Mouse (Mus musculus) lung, embryonic 16.5 days (tissue): ENCODE measurements at regions not wholly inside any gene's neighbourhood (a gene's known extent, or its start where the extent isn't known, plus 50 kb on each side); places are given as distances from the start of the nearest gene placed in this dataset.

Source experiments
- ATAC-seq: fragments of 200-750 bp; cut with Nextera tagmentation; 2 replicates; pipeline ENCODE4 v1.8.0; 2017; ENCODE audit warnings: low read depth, mild to moderate bottlenecking, moderate library complexity
- H3K27ac ChIP-seq: fragments of 300-500 bp; sonication (generic); 2 replicates; pipeline ENCODE4 v1.5.1; 2014; ENCODE audit warnings: mild to moderate bottlenecking, control low read depth, low read length
- H3K27me3 ChIP-seq: fragments of 300-500 bp; sonication (generic); 2 replicates; pipeline ENCODE4 v1.6.1; 2014; ENCODE audit warnings: low read depth, low read length, mixed read lengths; ENCODE audit not compliant: control insufficient read depth, insufficient read depth
- H3K36me3 ChIP-seq: fragments of 300-500 bp; sonication (generic); 2 replicates; pipeline ENCODE4 v1.6.1; 2014; ENCODE audit warnings: low read length; ENCODE audit not compliant: control insufficient read depth, insufficient read depth
- H3K4me1 ChIP-seq: fragments of 300-500 bp; sonication (generic); replicated peaks from 2 replicates; pipeline ENCODE4 v1.6.1; 2014; ENCODE audit warnings: low read length, mixed read lengths; ENCODE audit not compliant: control insufficient read depth, insufficient read depth
- H3K4me2 ChIP-seq: fragments of 300-500 bp; sonication (generic); 2 replicates; pipeline ENCODE4 v1.6.1; 2014; ENCODE audit warnings: low read depth, low read length, control low read depth
- H3K4me3 ChIP-seq: fragments of 300-500 bp; sonication (generic); 2 replicates; pipeline ENCODE4 v1.5.1; 2014; ENCODE audit warnings: mild to moderate bottlenecking, low read length, control low read depth
- H3K9ac ChIP-seq: fragments of 300-500 bp; sonication (generic); 2 replicates; pipeline ENCODE4 v1.6.1; 2014; ENCODE audit warnings: low read length, control low read depth
- H3K9me3 ChIP-seq: fragments of 300-500 bp; sonication (generic); 2 replicates; pipeline ENCODE4 v1.6.1; 2016; ENCODE audit warnings: low read length; ENCODE audit not compliant: control insufficient read depth
- WGBS: fragments of 180-500 bp; shearing (Covaris S2); extraction: QIAGEN DNeasy Blood & Tissue Kit; methylation state at CpG from one replicate; pipeline ENCODE4 v1.1.7; 2014; 5-methylcytosine and 5-hydroxymethylcytosine counted together

- WGBS: 86% methylated on average over 2 of the region's 2 CpGs
- H3K27me3 ChIP-seq: no peaks in the 10 kb centered on the region
- H3K4me2 ChIP-seq: no peak overlapping the region
- no peak overlapping the region for H3K4me3 ChIP-seq
- no peaks in the 10 kb centered on the region for H3K36me3 ChIP-seq
- no peak overlapping the region for H3K9ac ChIP-seq
- no peak overlapping the region for H3K27ac ChIP-seq
- ATAC-seq: no peak
- H3K9me3 ChIP-seq: no peaks in the 10 kb centered on the region
- no peaks in the 10 kb centered on the region for H3K4me1 ChIP-seq
Observed at GRCm38 (mm10) chr16:55168433-55168832, 129.4 kb downstream of the Zpld1 start.

DNA sequence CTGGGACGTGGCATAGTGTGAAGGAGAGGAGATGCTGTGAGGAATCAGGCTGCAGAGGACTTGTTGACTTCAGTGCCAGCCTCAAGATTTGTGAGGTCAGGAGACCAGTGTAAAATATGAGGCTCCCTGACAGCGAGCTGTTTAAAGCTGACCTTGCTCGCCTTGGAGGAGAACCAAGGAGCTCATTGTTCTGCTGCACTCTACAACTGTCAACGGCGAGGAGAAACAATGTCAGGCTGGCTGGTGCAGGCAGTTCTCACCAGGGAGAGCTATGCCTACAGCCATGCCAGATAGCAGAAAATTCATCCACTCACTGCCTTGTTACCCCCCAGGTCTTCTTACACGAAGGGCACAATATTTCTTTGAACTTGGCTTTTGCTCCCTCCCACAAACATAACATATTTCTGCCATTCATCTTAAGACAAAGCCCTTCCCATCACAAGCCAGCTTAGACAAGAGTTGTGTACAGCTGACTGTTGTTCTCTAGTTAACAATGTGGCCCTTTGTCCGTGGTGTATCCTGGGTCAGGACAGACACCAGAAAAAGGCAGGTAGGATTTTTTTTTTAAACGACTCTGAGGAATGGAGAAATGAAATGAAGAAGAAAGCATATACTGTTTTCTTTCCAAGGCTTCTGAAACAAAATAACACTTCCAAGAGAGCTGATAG lies 131.5 kb downstream of the Zpld1 start:
- Histone ChIP-seq H3K4me1 (no peaks in the 10 kb centered on the region), H3K9ac (no peak overlapping the region), H3K9me3 (no peaks in the 10 kb centered on the region), H3K4me3 (no peak overlapping the region), H3K4me2 (no peak overlapping the region), H3K36me3 (no peaks in the 10 kb centered on the region), H3K27ac (no peak overlapping the region), H3K27me3 (no peaks in the 10 kb centered on the region)
- 36% methylated on average over 8 of the region's 8 CpGs for WGBS
- 0 out of 2 replicates have a peak, but pooled peaks have one; percentile 38 for ATAC-seq

DNA sequence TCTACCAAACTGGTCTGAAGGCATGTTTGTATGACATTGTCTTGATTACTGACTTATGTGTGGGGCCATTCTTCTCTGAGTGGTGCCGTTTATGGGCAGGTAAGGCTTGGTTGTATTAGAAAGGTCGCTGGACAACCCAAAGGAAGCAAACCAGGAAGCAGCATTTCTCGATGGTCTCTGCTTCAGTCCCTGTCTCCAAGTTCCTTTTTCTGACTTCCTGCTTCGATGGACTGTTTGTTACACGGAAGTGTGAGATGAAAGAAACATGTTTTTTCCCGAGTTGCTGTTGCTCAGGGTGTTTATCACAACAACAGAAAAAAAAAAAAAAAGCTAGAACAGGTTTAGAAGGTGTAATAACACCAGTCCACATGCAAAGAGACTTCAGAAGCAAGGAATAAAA lies 134.9 kb downstream of the Zpld1 start:
- no peak overlapping the region for H3K27ac ChIP-seq
- 73% methylated on average over 6 of the region's 6 CpGs for WGBS
- H3K4me3 ChIP-seq: no peak overlapping the region
- no peak overlapping the region for H3K4me2 ChIP-seq
- H3K4me1 ChIP-seq: no peaks in the 10 kb centered on the region
- H3K9ac ChIP-seq: no peak overlapping the region
- no peaks in the 10 kb centered on the region for H3K36me3 ChIP-seq
- no peaks in the 10 kb centered on the region for H3K27me3 ChIP-seq
- ATAC-seq: no peak
- no peaks in the 10 kb centered on the region for H3K9me3 ChIP-seq

GRCm38 (mm10) chr16:55151726-55152125 lies 146.1 kb downstream of the Zpld1 start:
- Histone ChIP-seq H3K9ac (no peak overlapping the region), H3K36me3 (no peaks in the 10 kb centered on the region), H3K4me2 (peak overlapping the region; percentile 36; the same call in 1 of the 2 replicates), H3K4me3 (no peak overlapping the region), H3K27ac (0 out of 2 replicates have a peak overlapping the region, but pooled peaks have one; percentile 16), H3K27me3 (no peaks in the 10 kb centered on the region), H3K9me3 (no peaks in the 10 kb centered on the region), H3K4me1 (no peaks in the 10 kb centered on the region)
- peak; percentile 89 for ATAC-seq
- WGBS: 16% methylated on average over 4 of the region's 4 CpGs

- H3K36me3 ChIP-seq: no peaks in the 10 kb centered on the region
- ATAC-seq: no peak
- H3K9me3 ChIP-seq: no peaks in the 10 kb centered on the region
- WGBS: 79% methylated on average over 6 of the region's 6 CpGs
- no peaks in the 10 kb centered on the region for H3K27me3 ChIP-seq
- H3K4me3 ChIP-seq: no peak overlapping the region
- H3K9ac ChIP-seq: no peak overlapping the region
- H3K4me2 ChIP-seq: no peak overlapping the region
- H3K4me1 ChIP-seq: no peaks in the 10 kb centered on the region
- H3K27ac ChIP-seq: no peak overlapping the region
Observed at GRCm38 (mm10) chr16:55142431-55143173, 155.2 kb downstream of the Zpld1 start.

DNA sequence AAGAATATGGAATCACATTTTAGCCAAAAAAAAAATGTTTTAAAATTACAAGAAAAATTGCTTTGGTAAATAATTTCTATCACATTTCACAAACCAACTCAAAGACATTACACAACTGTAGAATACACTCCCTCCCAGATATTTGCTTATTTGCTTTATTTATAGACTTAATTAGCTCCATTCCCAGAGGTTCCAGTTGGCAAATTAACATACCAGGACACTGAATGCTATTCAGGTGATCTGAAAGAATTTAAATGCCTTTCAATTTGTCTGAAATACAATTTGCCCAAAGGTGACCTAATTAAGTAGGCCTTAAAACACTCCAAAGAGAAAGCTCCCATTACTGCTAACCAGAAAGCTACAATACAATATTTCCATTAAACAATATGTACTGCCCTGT lies 162.8 kb downstream of the Zpld1 start:
- H3K27me3 ChIP-seq: no peaks in the 10 kb centered on the region
- no peaks in the 10 kb centered on the region for H3K36me3 ChIP-seq
- no peak overlapping the region for H3K27ac ChIP-seq
- no peak overlapping the region for H3K4me3 ChIP-seq
- H3K9ac ChIP-seq: no peak overlapping the region
- no peak for ATAC-seq
- H3K4me1 ChIP-seq: no peaks in the 10 kb centered on the region
- no peak overlapping the region for H3K4me2 ChIP-seq
- H3K9me3 ChIP-seq: no peaks in the 10 kb centered on the region

DNA sequence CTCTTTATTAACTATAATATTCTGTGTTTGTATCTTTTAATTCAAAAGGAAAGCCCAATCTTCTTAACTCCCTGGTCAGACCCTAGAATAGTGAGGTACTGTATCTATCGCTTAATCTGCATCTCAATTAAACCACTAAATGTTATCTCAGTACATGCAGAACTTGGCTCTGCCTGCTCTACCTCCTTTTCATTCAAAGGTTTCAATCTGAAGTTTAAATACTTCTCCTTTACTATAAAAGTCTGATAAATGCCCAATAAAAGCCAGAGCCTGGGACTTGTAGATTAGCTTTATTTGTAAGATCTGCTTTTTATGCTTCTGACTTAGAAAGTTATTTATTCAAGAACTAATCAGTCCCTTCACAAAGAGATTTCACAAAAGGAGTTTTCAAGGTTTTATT lies 200.1 kb downstream of the Zpld1 start:
- no peaks in the 10 kb centered on the region for H3K36me3 ChIP-seq
- no peaks in the 10 kb centered on the region for H3K4me1 ChIP-seq
- H3K9ac ChIP-seq: no peak overlapping the region
- ATAC-seq: no peak
- no peaks in the 10 kb centered on the region for H3K9me3 ChIP-seq
- WGBS: 89% methylated on average over 1 of the region's 1 CpGs
- H3K4me3 ChIP-seq: no peak overlapping the region
- H3K27ac ChIP-seq: no peak overlapping the region
- no peaks in the 10 kb centered on the region for H3K27me3 ChIP-seq
- no peak overlapping the region for H3K4me2 ChIP-seq

DNA sequence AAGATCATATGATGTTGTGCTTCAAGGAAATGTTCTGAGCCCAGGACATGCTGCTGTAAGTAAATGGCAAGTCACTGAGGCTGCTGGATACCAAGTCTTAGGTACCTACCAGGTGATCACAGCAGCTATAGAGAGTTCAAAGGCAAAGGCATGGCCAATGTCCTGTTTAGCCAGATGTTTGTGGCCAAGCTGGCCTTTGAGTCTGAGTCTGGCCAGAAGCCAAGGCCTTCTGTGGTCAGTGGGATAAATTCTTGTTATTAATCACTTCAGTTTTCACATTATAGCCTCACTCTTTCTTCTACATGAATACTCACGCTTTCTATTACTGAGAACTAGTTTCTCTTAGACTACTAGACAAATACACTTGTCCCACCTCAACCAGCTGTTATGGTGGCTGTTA lies 210.3 kb downstream of the Zpld1 start:
- no peak for ATAC-seq
- WGBS: 71% methylated on average over 1 of the region's 1 CpGs
- no peaks in the 10 kb centered on the region for H3K36me3 ChIP-seq

DNA sequence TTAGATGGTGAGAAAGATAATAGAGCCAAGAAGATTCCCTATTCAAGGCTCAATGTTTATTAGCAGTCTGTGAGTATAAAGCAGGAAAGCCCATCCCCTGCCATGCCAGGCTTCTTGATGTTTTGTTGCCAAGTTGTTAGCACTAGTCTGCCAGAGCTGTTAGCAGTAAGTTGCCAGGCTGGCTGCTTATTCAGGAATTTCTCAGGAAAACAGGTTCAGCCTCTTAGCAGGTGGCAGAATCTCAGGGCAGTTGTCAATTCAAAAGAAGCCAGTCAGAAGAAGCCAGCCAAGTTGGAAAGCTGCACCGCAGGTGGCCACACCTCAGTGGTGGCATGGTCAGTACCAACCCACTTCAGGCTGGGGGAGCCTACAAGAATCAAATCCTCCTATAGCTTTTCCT lies 221.6 kb downstream of the Zpld1 start:
- H3K27ac ChIP-seq: no peak overlapping the region
- H3K36me3 ChIP-seq: no peaks in the 10 kb centered on the region
- ATAC-seq: no peak
- H3K9me3 ChIP-seq: no peaks in the 10 kb centered on the region
- H3K4me2 ChIP-seq: no peak overlapping the region
- 81% methylated on average over 1 of the region's 1 CpGs for WGBS
- no peaks in the 10 kb centered on the region for H3K27me3 ChIP-seq
- H3K4me3 ChIP-seq: no peak overlapping the region
- no peaks in the 10 kb centered on the region for H3K4me1 ChIP-seq
- H3K9ac ChIP-seq: no peak overlapping the region

More for the DNA sequence above, 210.3 kb downstream of the Zpld1 start:
- Histone ChIP-seq H3K27me3 (no peaks in the 10 kb centered on the region), H3K4me2 (no peak overlapping the region), H3K27ac (no peak overlapping the region), H3K9ac (no peak overlapping the region), H3K9me3 (no peaks in the 10 kb centered on the region), H3K4me3 (no peak overlapping the region), H3K4me1 (no peaks in the 10 kb centered on the region)
